Mouse (Mus musculus) liver, postnatal 0 days (tissue): Measurements from ENCODE around the gene Dach1.

Source experiments
- CTCF ChIP-seq: sonication (generic); IDR thresholded peaks from 2 replicates; pipeline ENCODE4 v1.5.1; 2016; ENCODE audit warnings: antibody characterized with exemption, low read depth
- EP300 ChIP-seq: IDR thresholded peaks from 2 replicates; pipeline ENCODE4 v1.6.1; 2016; ENCODE audit warnings: antibody characterized with exemption, low read depth, mild to moderate bottlenecking

- TF ChIP-seq CTCF, result no peak
- no peak for TF ChIP-seq EP300
These were observed 205.0 kb downstream of the Dach1 start for GRCm38 (mm10) chr14:97964543-97965069.
